Mouse (Mus musculus) right cerebral cortex, adult 18-20 months (tissue): ENCODE results near the gene Nat9.

ENCODE experiments used
- DNase-seq: peaks from one replicate; pipeline ENCODE4 v3.0.0; 2022; ENCODE audit warnings: mixed read lengths

Gene Nat9

DNA sequence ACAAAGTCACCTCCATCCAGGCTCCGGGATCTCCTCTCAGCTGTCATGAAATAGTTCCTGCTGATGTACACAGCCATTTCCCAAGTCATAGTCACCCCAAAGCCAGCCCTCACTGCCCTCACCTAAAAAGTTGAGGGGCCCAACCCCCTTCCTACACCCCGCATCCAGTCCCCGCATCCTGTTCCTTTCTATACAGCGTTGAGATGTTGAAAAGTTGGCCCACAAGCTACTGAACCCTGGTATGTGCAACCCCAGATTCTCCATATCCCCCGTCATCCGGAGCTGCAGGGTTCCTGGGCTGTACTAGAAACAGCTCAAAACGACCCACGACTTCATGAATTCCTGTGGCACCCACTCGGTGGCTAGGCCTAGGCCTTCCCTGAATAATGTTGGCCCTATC is 34.6 kb downstream of the Nat9 start:
- DNase-seq, result no peak

- no peak for DNase-seq
These were observed 35.8 kb downstream of the Nat9 start for GRCm38 (mm10) chr11:115151755-115152429.

DNA sequence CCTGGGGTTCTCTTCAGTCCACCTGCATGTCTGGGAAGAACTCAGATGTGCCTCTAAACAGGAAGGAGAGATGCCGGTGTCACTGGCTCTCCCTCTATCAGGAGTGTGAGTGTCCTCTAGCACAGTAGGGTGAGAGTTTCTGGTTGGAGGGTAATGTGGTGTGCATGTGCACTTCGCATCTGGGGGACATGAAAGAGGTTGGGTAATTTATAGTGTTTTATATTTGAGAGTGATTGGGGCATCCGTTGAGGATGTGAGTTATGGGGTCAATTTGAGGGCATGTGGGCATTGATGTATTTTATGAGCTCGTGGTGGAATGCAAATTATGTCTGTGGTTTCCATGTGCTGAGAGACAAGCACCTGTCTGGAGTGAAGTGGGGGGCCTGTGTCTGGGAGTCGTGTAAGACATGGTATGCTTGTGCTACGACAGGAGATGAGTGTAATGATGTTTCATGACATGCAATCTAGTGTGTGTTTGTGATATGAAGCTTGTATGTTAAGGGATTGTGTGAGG is 36.9 kb downstream of the Nat9 start:
- DNase-seq, result no peak

DNA sequence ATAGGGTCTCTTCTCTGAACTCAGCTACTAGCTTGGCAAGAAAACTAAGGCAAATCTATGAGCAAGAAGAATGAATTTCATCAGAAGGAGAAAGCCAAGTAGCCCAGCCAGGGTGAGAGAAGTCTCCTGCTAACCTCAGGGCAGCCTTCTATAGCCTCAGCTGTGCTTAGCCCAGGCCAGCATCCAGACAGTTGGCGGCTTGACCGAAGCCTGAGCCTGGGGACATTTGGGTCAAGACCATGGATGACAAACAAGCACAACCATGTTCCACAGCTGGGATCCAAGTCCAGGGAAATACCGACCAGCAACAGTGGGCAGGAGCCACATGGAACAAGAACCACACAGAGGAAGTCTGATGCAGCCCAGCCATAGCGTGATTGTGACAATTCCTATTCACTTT is 39.8 kb downstream of the Nat9 start:
- DNase-seq, result no peak

DNA sequence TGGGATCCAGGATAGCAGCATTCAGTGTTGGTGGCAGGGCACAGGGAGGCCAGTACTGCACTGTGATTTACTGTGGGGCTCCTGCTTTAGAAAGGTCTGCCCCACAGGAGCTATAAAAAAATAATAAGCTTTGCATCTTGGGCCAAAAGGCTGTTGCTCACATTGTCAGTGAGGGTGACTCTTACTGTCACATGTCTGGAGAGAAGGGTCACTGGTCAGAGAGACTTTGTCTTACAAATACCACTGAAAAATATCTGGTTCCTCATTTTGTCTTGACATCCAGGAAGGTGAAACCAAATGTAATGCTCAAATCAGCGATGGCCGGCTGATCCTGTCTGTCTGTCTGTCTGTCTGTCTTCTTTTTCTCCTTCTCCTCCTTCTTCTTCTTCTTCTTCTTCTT is 45.7 kb downstream of the Nat9 start:
- no peak for DNase-seq

GRCm38 (mm10) chr11:115138597-115139262 is 48.9 kb downstream of the Nat9 start:
- no peak for DNase-seq

DNA sequence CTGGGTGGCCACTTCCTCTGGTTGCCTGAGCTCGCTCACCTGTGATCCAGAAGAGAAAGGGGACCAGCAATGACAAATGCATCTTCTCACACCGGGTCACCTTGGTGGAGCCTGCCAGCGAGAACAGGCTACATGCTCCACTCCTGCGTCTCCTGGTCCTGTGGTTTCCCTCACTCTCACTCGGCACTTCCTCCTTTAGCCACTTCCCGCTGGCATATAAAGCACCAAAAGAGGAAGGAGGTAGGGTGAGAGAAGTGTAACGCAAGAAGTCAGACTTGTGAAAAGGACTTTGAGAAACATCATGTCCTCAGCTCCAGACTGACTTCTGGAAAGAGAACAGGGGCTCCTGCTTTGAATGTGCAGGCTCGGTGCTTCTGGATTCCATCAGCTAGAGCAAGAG is 53.9 kb downstream of the Nat9 start, which contains the start of gene Cd300lf:
TSS of gene Cd300lf (minus strand) at position 193 of the 400 bp plus-strand sequence.
- DNase-seq, result no peak
